Mouse (Mus musculus) CH12.LX (cell line): ENCODE measurements around the gene Ostm1. TPM values are rescaled to one million over a fixed set of nuclear protein-coding genes. Genes with fewer than 3 reads are reported as not detected.

ENCODE experiments used
- DNase-seq: peaks from one replicate; pipeline ENCODE4 v3.0.0-alpha.2; 2013; ENCODE audit errors: extremely low read depth
- H3K27ac ChIP-seq: 2 replicates; pipeline ENCODE4 v1.5.1; 2012; ENCODE audit warnings: low read depth, mild to moderate bottlenecking, control low read depth, moderate library complexity; ENCODE audit not compliant: insufficient read depth
- H3K27me3 ChIP-seq: replicated peaks from 2 replicates; pipeline ENCODE3; 2012; ENCODE audit warnings: inconsistent platforms
- H3K36me3 ChIP-seq, 2 experiments: replicated peaks in 1 of 2; 2 replicates each; pipeline versions ENCODE3 to v1.6.1; 2012; ENCODE audit warnings: inconsistent platforms in 1 of 2, low read length in 1 of 2, mild to moderate bottlenecking in 1 of 2, mixed read lengths in 1 of 2, moderate library complexity in 1 of 2; ENCODE audit not compliant: control insufficient read depth in 1 of 2, insufficient read depth in 1 of 2
- H3K4me1 ChIP-seq, 2 experiments: 2 replicates each; pipeline ENCODE4 v1.6.1; 2012; ENCODE audit warnings: inconsistent platforms in 1 of 2, moderate library complexity in 1 of 2; ENCODE audit not compliant: insufficient read depth in 2 of 2, control insufficient read depth in 1 of 2
- H3K4me2 ChIP-seq: 2 replicates; pipeline ENCODE4 v1.6.1; 2012; ENCODE audit warnings: low read depth, mild to moderate bottlenecking, control low read depth; ENCODE audit not compliant: poor library complexity, insufficient read depth, severe bottlenecking
- H3K4me3 ChIP-seq, 3 experiments: fragments of 150-350 bp in 1 of 3; sonication (generic) in 1 of 3; replicated peaks in 1 of 3; 2 replicates each; pipeline versions ENCODE3 to v1.5.1; 2011 to 2012; ENCODE audit warnings: low read depth in 2 of 3, low read length in 2 of 3, mild to moderate bottlenecking in 2 of 3, moderate library complexity in 2 of 3, control low read depth in 1 of 3, improper control_type of control experiment in 1 of 3, inconsistent platforms in 1 of 3, mixed read lengths in 1 of 3; ENCODE audit not compliant: poor library complexity in 1 of 3
- H3K79me2 ChIP-seq: replicated peaks from 2 replicates; pipeline ENCODE4 v1.6.1; 2012; ENCODE audit warnings: mild to moderate bottlenecking, moderate library complexity; ENCODE audit not compliant: control insufficient read depth, poor library complexity, insufficient read depth, severe bottlenecking; ENCODE audit errors: extremely low read depth
- H3K9ac ChIP-seq: 2 replicates; pipeline ENCODE4 v1.6.1; 2012; ENCODE audit warnings: low read depth, mild to moderate bottlenecking, control low read depth, moderate library complexity; ENCODE audit not compliant: insufficient read depth
- H3K9me3 ChIP-seq: replicated peaks from 2 replicates; pipeline ENCODE3; 2012; ENCODE audit warnings: low read length, inconsistent platforms, mixed read lengths
- CHD1 ChIP-seq: IDR thresholded peaks from 2 replicates; pipeline ENCODE4 v1.6.1; 2012; ENCODE audit warnings: low read depth, low read length, improper control_type of control experiment, inconsistent platforms
- CHD2 ChIP-seq: IDR thresholded peaks from 2 replicates; pipeline ENCODE4 v1.6.1; 2011; ENCODE audit warnings: low read length, improper control_type of control experiment
- E2F4 ChIP-seq: IDR thresholded peaks from 2 replicates; pipeline ENCODE4 v1.6.1; 2011; ENCODE audit warnings: low read depth, low read length, improper control_type of control experiment; ENCODE audit not compliant: insufficient replicate concordance
- ELF1 ChIP-seq: IDR thresholded peaks from 2 replicates; pipeline ENCODE4 v1.6.1; 2014; ENCODE audit warnings: low read depth, mild to moderate bottlenecking, inconsistent platforms, low read length, improper control_type of control experiment
- ETS1 ChIP-seq: conservative IDR thresholded peaks from 2 replicates; pipeline ENCODE4 v1.6.1; 2012; ENCODE audit warnings: low read depth, mild to moderate bottlenecking, inconsistent platforms, low read length, improper control_type of control experiment, moderate library complexity
- GABPA ChIP-seq: IDR thresholded peaks from 2 replicates; pipeline ENCODE4 v1.6.1; 2012; ENCODE audit warnings: low read depth, low read length, improper control_type of control experiment, inconsistent platforms; ENCODE audit not compliant: insufficient replicate concordance
- IRF4 ChIP-seq: IDR thresholded peaks from 2 replicates; pipeline ENCODE4 v1.6.1; 2014; ENCODE audit warnings: low read depth, mild to moderate bottlenecking, inconsistent platforms, low read length, improper control_type of control experiment
- MAFK ChIP-seq: IDR thresholded peaks from 2 replicates; pipeline ENCODE4 v1.6.1; 2011; ENCODE audit warnings: low read length, improper control_type of control experiment; ENCODE audit not compliant: insufficient replicate concordance
- MAX ChIP-seq: IDR thresholded peaks from 2 replicates; pipeline ENCODE4 v1.6.1; 2011; ENCODE audit warnings: low read length, improper control_type of control experiment
- MAZ ChIP-seq: IDR thresholded peaks from 2 replicates; pipeline ENCODE4 v1.6.1; 2012; ENCODE audit warnings: low read depth, mild to moderate bottlenecking, inconsistent platforms, low read length, improper control_type of control experiment, moderate library complexity
- MEF2A ChIP-seq: IDR thresholded peaks from 2 replicates; pipeline ENCODE4 v1.6.1; 2014; ENCODE audit warnings: low read depth, mild to moderate bottlenecking, inconsistent platforms, low read length, improper control_type of control experiment, borderline replicate concordance
- MYC ChIP-seq: IDR thresholded peaks from 2 replicates; pipeline ENCODE4 v1.6.1; 2011; ENCODE audit warnings: low read depth, mild to moderate bottlenecking, improper control_type of control experiment, low read length
- POLR2AphosphoS2 ChIP-seq: IDR thresholded peaks from 2 replicates; pipeline ENCODE4 v1.6.1; 2011; ENCODE audit warnings: low read depth, low read length, improper control_type of control experiment
- RCOR1 ChIP-seq: conservative IDR thresholded peaks from 2 replicates; pipeline ENCODE4 v1.6.1; 2012; ENCODE audit warnings: low read depth, mild to moderate bottlenecking, inconsistent platforms, low read length, improper control_type of control experiment
- UBTF ChIP-seq: IDR thresholded peaks from 2 replicates; pipeline ENCODE4 v1.6.1; 2012; ENCODE audit warnings: low read depth, mild to moderate bottlenecking, inconsistent platforms, low read length, improper control_type of control experiment, moderate library complexity
- USF1 ChIP-seq: IDR thresholded peaks from 2 replicates; pipeline ENCODE4 v1.6.1; 2014; ENCODE audit warnings: low read depth, mild to moderate bottlenecking, inconsistent platforms, low read length, improper control_type of control experiment
- USF2 ChIP-seq: conservative IDR thresholded peaks from 2 replicates; pipeline ENCODE4 v1.6.1; 2011; ENCODE audit warnings: low read depth, low read length, improper control_type of control experiment
- ZC3H11A ChIP-seq: IDR thresholded peaks from 2 replicates; pipeline ENCODE4 v1.6.1; 2012; ENCODE audit warnings: low read depth, mild to moderate bottlenecking, inconsistent platforms, low read length, improper control_type of control experiment
- ZKSCAN1 ChIP-seq: IDR thresholded peaks from 2 replicates; pipeline ENCODE4 v1.6.1; 2012; ENCODE audit warnings: low read depth, inconsistent platforms, low read length, improper control_type of control experiment, borderline replicate concordance
- ZNF384 ChIP-seq: IDR thresholded peaks from 2 replicates; pipeline ENCODE4 v1.6.1; 2012; ENCODE audit warnings: low read depth, low read length, improper control_type of control experiment, inconsistent platforms
- dilution Hi-C: fragments of 300-500 bp; cut with MboI; formaldehyde crosslinking; loops from 2 replicates; pipeline ENCODE4 v1.14.3; 2020; ENCODE audit warnings: low sequenced_read_pairs; ENCODE audit not compliant: extremely low pct_unique_long_range_greater_than_20kb, extremely low pct_ligation_motif_present
- in situ Hi-C: fragments of 300-500 bp; cut with MboI; formaldehyde crosslinking; loops from 3 replicates; pipeline ENCODE4 v1.14.3; 2019; ENCODE audit warnings: low sequenced_read_pairs, low pct_ligation_motif_present, low pct_unique_long_range_greater_than_20kb, mixed read lengths
- polyA plus RNA-seq: library from polyadenylated mRNA; unstranded; fragments of >175 nt; gene quantifications from 2 replicates; pipeline ENCODE4 v1.2.1, GENCODE M21; 2012; ENCODE audit warnings: low read depth; ENCODE audit not compliant: insufficient read length
- total RNA-seq, 2 experiments: library from RNA; depleted of rRNA; stranded (reverse); fragments of 300-350 nt in 1 of 2; fragments of >200 nt in 1 of 2; gene quantifications; 2 replicates each; pipeline ENCODE4 v1.2.3; 2012 to 2014

Gene Ostm1
- total and polyA plus RNA-seq, 3 experiments, result 19.4 to 30.2 (median 19.4) TPM

- Histone ChIP-seq H3K9me3 (peaks cover 2% of the 10 kb centered on the region), H3K4me2 (no peak overlapping the region), H3K27me3 (no peaks in the 10 kb centered on the region), H3K4me1 (peaks cover 0 to 4% of the 10 kb centered on the region in 2 experiments; a peak in 1 of 4 replicates), H3K36me3 (peaks cover 5 to 59% of the 10 kb centered on the region in 2 experiments), H3K79me2 (no peaks in the 10 kb centered on the region), H3K9ac (no peak overlapping the region), H3K4me3 (no peak overlapping the region), H3K27ac (no peak overlapping the region)
- no peak for TF ChIP-seq MYC
- TF ChIP-seq MEF2A, result no peak
- dilution Hi-C loops, result no loop called here
- no peak for DNase-seq
- in situ Hi-C loops, result no loop called here
These were observed 107.4 kb downstream of the Ostm1 start for GRCm38 (mm10) chr10:42691051-42691450.

- TF ChIP-seq ETS1, result no peak
- peaks cover 8 to 62% of the 10 kb centered on the region in 2 experiments for H3K36me3 ChIP-seq
- DNase-seq, result no peak
- no peak overlapping the region for H3K9ac ChIP-seq
- H3K27ac ChIP-seq, result no peak overlapping the region
- no peaks in the 10 kb centered on the region for H3K79me2 ChIP-seq
- no peaks in the 10 kb centered on the region for H3K27me3 ChIP-seq
- dilution Hi-C loops (no loop called here), in situ Hi-C loops (no loop called here)
- H3K4me2 ChIP-seq, result no peak overlapping the region
- H3K9me3 ChIP-seq, result peaks cover 2% of the 10 kb centered on the region
- H3K4me3 ChIP-seq, result no peak overlapping the region
- H3K4me1 ChIP-seq, result peaks cover 0 to 7% of the 10 kb centered on the region in 2 experiments; a peak in 2 of 4 replicates
These were observed 108.5 kb downstream of the Ostm1 start for GRCm38 (mm10) chr10:42692095-42692494.

GRCm38 (mm10) chr10:42692794-42693193, 109.2 kb downstream of the Ostm1 start:
- H3K36me3 ChIP-seq, result peaks cover 8 to 61% of the 10 kb centered on the region in 2 experiments
- peaks cover 0 to 7% of the 10 kb centered on the region in 2 experiments; a peak in 2 of 4 replicates for H3K4me1 ChIP-seq
- no peak for TF ChIP-seq USF2
- TF ChIP-seq CHD1, result no peak
- no peak for TF ChIP-seq RCOR1
- TF ChIP-seq POLR2AphosphoS2, result no peak
- TF ChIP-seq ZNF384, result no peak
- no peak for TF ChIP-seq ZKSCAN1
- TF ChIP-seq IRF4, result no peak
- no peak for TF ChIP-seq USF1
- no peak for TF ChIP-seq ETS1
- TF ChIP-seq MAX, result no peak
- TF ChIP-seq ZC3H11A, result no peak
- no peak for TF ChIP-seq MAZ
- no peak for TF ChIP-seq UBTF
- no peak for TF ChIP-seq GABPA
- TF ChIP-seq CHD2, result no peak
- TF ChIP-seq ELF1, result no peak
- no peak for TF ChIP-seq E2F4
- no peak for TF ChIP-seq MAFK
- H3K9ac ChIP-seq, result no peak overlapping the region
- DNase-seq, result no peak
- no peaks in the 10 kb centered on the region for H3K79me2 ChIP-seq
- no peak overlapping the region for H3K4me2 ChIP-seq
- H3K4me3 ChIP-seq, result no peak overlapping the region
- dilution Hi-C loops, result no loop called here
- peaks cover 2% of the 10 kb centered on the region for H3K9me3 ChIP-seq
- in situ Hi-C loops, result no loop called here
- no peaks in the 10 kb centered on the region for H3K27me3 ChIP-seq
- no peak overlapping the region for H3K27ac ChIP-seq
